Mouse (Mus musculus) right cerebral cortex, postnatal 14 days (tissue): ENCODE data around the gene Nme1.

Experiments
- DNase-seq: peaks from one replicate; pipeline ENCODE4 v3.0.0; 2022

Nme1 gene

DNA sequence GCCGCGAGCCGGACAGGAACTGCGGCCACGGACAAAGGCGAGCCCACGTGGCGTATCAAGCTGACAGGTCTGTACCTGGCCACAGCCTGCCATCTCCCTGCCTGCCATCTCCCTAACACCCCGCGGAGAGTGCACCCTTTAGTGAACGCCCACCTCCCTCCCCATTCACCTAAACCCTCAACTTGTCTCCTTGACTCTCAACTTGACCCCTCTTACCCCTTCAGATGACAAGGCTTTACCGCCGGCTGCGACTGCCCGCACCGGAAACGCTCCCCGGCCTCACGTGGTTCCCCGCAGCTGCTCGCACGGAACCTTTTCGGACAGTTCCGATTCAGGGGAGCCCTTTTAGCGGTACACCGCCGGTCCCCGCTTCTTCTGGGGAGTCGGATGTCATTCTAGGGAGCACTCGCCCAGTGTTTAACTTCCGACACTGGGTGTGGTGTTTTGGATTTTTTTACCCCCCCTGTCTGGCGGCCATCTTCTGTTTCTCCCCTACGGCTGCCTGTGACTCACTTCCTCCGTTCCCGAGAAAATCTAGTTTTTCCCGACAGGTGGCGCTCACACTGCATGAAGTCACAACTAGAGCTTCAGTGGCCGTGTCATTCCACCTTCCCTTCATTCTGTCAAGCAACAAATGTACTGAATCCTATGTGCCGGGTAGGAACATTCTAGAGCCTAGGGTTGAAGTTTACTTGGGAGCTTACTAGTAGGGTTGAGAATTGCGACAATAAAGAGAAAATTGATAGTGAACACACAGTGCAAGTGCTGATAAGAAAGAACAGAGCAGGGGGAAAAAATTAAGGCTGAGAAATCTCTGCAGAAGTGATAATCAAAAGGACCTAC lies at the start of gene Nme1, which contains the start of gene Gm20390:
Gene Nme1 (minus strand): TSS at position 517 of the 843 bp plus-strand sequence.
Gene Gm20390 (minus strand): TSS at position 289 of the 843 bp plus-strand sequence.
- DNase-seq: peak; percentile 96

DNA sequence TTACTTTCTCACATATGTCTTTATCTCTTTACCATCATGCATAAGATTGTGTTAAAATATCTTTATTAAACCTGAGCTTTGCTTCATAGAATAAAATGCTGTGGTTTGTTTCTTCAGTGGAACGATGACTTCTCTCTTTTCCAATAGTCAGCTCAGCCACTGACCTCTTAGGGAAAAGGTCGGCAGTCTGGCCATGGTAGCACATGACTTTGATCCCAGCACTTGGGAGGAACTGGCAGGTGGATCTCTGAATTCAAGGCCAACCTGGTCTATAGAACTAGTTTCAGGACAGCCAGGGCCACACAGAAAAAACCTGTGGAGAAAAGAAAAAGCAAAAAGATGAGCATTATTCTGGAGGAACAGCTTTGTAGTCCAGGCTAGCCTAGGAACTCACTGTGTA lies 35.0 kb upstream of the Nme1 start:
- no peak for DNase-seq

GRCm38 (mm10) chr11:93999276-93999675 lies 31.0 kb upstream of the Nme1 start:
- DNase-seq: no peak

- DNase-seq: peak; percentile 7
Observed at GRCm38 (mm10) chr11:93997141-93997775, 28.9 kb upstream of the Nme1 start.

DNA sequence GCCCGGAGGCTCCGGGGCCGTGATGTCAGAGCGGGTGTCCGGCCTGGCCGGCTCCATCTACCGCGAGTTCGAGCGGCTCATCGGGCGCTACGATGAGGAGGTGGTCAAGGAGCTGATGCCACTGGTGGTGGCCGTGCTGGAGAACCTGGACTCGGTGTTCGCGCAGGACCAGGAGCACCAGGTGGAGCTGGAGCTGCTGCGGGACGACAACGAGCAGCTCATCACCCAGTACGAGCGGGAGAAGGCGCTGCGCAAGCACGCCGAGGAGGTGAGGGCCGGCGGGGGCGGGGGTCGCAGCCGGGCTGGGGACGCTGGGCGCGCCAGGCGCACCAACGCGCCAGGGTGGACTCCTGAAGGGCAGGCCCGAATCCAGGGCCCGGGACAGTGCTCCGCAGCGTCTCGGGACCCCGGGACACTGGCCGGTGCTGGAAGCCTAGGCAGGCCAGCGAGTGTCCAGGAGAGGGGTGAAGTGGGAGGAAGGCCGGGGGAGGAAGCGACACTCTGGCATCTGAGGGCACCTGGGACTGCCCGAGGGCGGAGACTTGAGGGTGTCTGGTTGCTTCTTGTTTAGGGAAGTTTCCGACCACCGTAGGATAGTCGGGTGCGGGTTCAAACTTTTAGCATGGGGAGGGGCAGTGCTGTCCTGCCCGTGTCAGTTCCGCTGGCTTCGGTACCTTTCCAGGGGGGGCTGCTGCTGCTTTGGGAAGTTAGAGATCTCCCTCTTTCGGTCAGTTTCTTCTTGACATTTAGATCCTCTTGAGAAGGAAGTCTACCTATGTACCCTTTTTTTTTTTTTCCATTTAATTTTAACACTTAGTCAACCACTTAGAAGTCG lies 28.2 kb upstream of the Nme1 start:
- DNase-seq: peak; percentile 48

DNA sequence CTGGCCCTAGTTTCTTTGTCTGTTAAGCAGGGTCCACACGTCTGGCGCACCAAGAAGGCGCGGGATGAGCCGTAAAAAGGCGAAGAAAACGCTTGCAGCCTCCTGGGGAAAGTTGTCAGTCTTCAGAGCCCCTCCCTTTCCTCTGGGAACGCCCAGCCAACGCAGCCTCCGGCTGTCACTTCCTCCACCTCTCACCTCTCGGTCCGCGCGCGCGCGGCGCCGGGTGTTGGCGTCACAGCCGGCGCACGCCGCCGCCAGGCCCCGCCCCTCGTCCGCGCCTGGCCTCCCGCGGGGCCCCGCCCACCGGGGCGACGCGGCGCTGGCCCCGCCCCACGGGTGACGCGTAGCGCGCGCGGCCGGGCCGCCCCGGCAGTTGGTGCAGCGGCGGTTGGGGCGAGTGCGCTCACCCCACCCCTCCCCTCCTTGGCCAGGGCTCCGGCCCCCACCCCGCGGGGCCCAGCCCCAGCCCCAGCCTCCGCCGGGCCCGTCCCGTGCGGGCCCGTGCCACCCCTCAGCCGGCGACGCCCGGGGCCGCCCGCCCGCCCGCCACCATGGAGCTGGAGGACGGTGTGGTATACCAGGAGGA lies 27.5 kb upstream of the Nme1 start, which contains the start of gene Spag9:
Gene Spag9 (plus strand): TSS at position 372 of the 586 bp plus-strand sequence.
- DNase-seq: peak; percentile 90

DNA sequence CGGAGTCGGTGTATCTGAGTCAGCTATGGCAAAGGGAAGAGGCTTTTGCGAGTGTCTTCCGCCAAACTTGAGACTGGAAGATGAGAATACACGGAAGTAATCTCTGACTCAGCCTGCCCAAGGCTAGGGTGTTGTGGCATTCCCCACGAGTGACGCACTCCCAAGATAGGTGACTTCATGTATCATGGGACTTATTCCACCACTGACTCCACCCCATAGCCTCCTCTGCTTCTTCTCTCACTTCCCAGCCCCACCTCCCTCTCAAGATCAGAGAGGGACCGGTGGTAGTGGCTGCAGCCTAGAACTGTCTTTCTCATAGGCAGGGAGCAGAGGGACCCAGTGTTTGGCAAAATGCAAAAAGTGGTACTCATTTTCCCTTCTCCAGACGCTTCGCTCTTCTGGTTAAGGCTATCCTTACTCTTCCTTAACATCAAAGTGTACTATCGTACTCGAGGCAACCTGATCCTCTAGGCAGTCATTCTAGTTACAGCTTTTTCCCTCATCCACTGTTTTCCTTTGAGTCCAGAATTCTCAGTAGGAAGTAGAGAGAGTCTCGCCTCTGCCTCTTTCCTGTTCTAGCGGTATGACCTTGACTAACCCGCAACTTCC lies 26.9 kb upstream of the Nme1 start:
- peak; percentile 67 for DNase-seq

- no peak for DNase-seq
Observed at GRCm38 (mm10) chr11:93994531-93994930, 26.2 kb upstream of the Nme1 start.

- no peak for DNase-seq
Observed at GRCm38 (mm10) chr11:93988328-93989062, 20.2 kb upstream of the Nme1 start.

DNA sequence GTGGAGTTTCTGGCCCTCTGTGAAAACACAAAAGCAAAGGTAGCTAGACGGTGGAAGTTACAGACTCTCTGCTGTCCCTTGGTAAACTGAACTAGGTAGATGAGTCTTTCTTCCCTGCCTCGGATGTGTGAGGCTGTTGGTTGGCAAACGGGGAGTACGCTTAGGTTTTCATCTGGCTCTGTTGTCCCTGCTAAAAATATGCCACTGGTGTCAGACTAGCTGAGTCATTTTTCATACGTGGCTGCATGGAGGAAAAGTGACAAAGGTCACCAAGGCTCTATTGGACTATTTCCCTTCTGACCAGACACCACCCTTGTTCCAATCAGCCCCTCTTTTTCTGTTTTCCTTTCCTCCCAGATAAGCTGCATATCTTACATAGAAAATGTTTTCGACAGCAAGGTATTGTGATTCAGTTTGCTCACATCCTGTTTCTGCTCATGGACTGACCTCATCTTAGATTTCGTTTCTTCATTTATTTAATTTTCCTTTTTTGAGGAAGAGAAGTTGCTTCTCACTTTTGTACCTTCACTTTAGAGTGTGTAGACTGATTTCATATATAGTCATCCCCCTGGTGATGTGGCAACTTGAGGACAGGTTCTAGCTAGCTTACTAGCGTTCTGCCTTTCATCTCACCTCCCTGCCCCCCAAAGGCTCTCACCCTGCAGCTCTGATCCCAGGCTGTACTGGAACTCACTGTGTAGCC lies 19.5 kb upstream of the Nme1 start:
- DNase-seq: no peak

DNA sequence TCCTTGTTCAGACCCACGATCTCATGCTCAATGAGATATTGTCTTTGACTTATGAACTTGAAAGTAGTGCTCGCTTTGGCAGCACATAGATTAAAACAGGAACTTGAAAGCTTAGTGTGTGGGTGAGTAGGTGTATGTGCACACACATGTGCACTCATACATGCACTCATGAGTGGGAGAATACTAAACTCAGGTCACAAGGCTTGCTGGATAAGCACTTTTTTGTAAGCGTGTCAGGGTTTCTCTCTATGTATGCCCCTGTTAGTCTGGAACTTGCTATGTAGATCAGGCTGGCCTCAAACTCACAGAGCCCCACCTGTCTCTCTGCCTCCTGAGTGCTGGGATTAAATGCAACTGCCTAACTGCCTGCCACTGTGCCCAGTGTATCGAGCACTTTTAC lies 18.7 kb upstream of the Nme1 start:
- no peak for DNase-seq

DNA sequence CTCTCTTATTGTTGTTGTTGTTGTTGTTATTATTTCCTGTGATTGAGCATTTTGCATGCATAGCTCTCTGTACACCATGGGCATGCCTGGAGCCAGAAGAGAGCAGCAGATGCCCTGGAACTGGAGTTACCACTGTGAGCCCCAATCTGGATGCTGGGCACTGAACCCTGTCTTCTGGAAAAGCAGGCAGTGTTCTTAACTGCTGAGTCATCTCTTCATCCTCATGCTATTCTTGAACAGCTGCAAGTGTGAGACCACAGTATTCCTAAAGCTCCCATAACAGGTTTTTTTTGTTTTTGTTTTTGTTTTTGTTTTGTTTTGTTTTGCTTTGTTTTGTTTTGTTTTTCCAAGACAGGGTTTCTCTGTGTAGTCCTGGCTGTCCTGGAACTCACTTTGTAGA lies 18.0 kb upstream of the Nme1 start:
- DNase-seq: no peak

DNA sequence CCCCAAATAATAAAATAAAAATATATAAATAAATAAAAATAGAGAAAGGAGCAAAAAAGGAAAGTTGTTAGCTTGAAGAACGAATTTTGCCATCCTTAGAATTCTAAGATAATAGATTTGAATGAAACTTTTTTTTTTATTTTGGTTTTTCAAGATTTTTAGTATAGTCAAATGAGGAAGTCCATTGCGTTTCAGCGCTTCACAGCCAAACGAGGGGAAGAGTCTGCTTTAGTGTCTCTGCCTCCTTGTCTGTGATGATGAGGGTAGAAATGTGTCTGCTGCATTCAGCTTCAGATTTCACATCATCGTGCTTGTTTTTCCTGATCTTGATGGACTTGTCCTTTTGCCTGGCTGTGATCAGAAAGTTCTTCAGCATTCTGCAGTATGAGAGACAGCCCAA lies 16.9 kb upstream of the Nme1 start:
- DNase-seq: no peak

DNA sequence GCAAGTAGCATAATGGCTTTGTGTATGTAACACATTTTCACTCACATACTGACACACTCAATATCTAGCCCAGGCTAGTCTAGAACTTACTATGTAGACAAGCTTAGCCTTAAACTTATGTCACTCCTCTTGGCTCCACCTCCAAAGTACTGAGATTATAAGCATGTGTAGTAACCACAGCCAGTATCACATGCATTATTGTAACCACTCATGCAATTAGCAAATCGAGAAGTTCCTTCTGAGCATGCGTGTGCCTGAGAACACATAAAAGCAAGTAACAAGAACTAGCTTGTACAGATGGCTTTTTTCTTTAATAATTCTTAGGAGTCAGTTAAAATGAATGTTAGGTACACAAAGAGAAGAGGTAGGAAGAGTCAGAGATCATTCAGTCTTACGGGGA lies 16.3 kb upstream of the Nme1 start:
- DNase-seq: no peak

DNA sequence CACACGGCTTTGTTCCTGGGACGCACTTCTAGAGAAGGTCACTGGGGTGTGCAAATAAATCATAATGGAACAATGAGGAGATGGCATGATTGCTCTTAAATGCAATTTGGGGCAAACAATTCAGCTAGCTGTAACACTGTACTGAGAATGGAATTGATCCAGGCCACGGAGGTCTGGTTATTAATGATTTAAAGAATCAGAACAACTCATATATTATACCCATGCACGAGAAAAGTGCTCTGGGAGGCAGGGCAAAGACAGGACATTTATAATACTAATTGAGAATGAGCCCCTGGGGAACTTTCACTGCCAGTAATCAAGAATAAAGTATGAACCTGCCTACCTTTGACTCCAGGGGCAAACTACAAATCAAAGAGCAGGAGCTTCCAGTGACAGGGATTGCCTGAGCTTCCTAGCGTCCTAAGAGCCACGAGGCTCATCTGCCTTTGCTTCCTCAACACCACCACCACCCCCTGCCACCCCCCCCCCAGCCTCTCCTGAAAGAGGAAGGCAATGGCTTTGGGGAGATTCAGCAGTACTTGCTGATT lies 11.3 kb upstream of the Nme1 start:
- DNase-seq: no peak

DNA sequence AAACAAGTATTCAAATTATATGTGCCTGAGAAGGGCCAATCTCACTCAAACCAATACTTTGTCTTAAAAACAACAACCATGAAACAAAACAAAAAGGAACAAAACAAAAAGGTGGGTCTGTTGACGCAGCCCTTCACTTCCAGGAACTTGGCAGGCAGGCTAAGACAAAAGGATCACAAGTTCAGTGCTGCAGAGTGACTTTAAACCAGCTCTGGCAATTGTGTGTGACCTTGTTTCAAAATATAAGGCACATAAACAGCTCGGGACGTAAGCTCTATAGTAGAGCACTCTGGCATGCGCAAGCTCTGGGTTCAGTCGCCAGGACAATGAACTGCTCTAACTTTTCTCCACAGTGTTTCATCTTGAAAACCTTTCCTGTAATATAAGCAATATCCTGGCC lies 4.6 kb upstream of the Nme1 start:
- DNase-seq: no peak

DNA sequence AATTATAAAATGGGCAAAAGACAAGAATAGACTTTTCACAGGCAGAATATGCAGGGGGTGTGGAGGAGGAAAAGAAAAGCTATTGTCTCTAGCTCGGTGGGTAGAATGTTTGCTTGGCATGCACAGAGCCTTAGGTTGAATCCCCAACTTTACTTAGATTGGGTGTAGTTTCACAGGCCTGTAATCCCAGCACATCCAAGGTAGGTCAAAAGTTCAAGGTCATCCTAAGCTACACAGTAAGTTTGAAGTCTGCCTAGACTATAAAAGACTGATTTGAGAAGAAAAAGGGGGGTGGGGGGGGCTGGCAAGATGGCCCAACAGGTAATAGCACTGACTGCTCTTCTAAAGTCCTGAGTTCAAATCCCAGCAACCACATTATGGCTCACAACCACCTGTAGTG lies 1.5 kb upstream of the Nme1 start:
- no peak for DNase-seq

GRCm38 (mm10) chr11:93969171-93969570 lies 850 bp upstream of the Nme1 start:
- DNase-seq: no peak

GRCm38 (mm10) chr11:93968848-93969128 lies 467 bp upstream of the Nme1 start:
- DNase-seq: no peak

DNA sequence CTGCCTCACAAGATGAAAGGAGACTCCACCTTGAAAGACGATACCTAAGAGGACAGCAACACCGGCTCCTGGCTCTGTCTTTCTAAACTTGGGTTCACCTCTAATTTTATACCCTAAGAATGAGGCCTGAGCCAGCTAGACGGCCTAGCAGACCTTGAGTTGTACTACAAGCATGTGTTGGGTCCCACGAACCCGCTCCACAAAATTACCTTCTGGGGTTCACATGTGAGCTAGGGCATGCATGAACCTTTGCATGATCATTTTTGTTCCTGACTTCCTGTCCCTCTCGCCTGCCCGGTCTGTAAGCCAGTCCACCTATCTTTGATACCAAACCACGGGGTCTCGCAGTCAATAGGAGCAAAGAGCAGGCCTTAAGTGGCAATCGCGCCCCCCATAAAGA lies 940 bp downstream of the Nme1 start:
- no peak for DNase-seq

- no peak for DNase-seq
Observed at GRCm38 (mm10) chr11:93965391-93965790, 2.9 kb downstream of the Nme1 start.
